Mouse (Mus musculus) adrenal gland, postnatal 14 days (tissue): ENCODE data around the gene Mkks. TPM values are rescaled to one million over a fixed set of nuclear protein-coding genes. Genes with fewer than 3 reads are reported as not detected.
"Not testable (repeated sequence)": the region's sequence is repeated elsewhere in the genome, so short reads cannot be mapped to it uniquely, and the experiment has no call there.

Source experiments
- DNase-seq: peaks from one replicate; pipeline ENCODE4 v3.0.0; 2021; ENCODE audit warnings: mixed read lengths
- long read RNA-seq, 2 experiments: library from polyadenylated mRNA; stranded (forward); transcript quantifications; one replicate each; pipeline ENCODE4 v2.0.0; 2021
- total RNA-seq: library from RNA; stranded (reverse); gene quantifications from 2 replicates; pipeline ENCODE4 v1.2.3, GENCODE M21; 2021

The Mkks gene
- total RNA-seq = 31.1 and 32.3 TPM in 2 replicates
- long read RNA-seq, experiment 1, transcript Mkks-202 (6 exons, 3,178 nt) = major isoform, 12 of 15 reads
- long read RNA-seq, experiment 1, partial matches to known transcripts = 1 of 15 reads
- long read RNA-seq, experiment 1, other reads (novel, unspliced or antisense) = 2 of 15 reads
- long read RNA-seq, experiment 2, transcript Mkks-202 (6 exons, 3,178 nt) = major isoform, 10 of 16 reads
- long read RNA-seq, experiment 2, partial matches to known transcripts = 3 of 16 reads
- long read RNA-seq, experiment 2, other reads (novel, unspliced or antisense) = 3 of 16 reads

- DNase-seq = peak; percentile 99
These were observed at the start of gene Mkks, which contains the start of the genes Slx4ip and AL731706.1 for GRCm38 (mm10) chr2:136891068-136891950. Mkks (minus strand) TSS chr2:136891389. Slx4ip (plus strand) TSS chr2:136891218. AL731706.1 (minus strand) TSS chr2:136891389.

DNA sequence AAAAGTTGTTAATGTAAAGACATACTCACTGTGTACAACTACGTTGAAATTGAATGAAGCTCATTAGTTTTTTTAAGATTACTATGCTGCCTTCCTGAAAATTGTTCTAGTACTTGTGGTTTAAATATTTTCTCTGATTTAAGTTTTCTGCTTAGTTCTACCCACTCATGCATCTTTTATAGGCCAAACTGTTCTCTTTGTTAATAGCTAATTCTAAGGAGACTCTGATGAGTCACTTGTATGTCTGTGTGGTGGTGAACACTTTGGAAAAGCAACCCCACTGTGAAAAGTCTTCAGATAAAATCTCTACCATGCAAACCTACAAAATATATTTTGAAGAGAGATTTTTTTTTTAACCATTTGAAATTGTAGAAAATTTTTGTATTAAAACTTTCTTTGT lies 47.1 kb upstream of the Mkks start:
- DNase-seq = no peak

- no peak for DNase-seq
These were observed 45.5 kb upstream of the Mkks start for GRCm38 (mm10) chr2:136936391-136937288.

DNA sequence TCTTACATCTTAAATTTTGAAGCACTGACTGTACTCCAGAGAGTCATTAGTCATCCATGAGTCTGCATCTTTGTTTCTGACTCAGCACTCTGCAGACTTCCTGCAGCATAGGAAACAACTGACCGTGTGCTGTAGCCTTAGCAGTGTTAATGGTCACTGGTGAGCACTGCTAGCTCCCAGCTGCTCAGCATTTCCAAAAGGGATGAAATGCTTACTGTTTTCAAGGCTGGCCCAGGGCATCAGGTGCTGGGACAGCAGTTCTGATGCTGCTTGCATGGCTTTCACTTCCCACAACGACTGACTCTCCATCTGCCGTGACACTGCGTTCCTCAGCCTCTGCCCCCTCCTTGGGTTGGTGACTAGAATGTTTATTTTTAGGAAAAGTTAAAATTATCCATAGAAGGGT lies 29.8 kb upstream of the Mkks start:
- peak; percentile 27 for DNase-seq

GRCm38 (mm10) chr2:136920257-136920993 lies 29.2 kb upstream of the Mkks start:
- DNase-seq = peak; percentile 10

DNA sequence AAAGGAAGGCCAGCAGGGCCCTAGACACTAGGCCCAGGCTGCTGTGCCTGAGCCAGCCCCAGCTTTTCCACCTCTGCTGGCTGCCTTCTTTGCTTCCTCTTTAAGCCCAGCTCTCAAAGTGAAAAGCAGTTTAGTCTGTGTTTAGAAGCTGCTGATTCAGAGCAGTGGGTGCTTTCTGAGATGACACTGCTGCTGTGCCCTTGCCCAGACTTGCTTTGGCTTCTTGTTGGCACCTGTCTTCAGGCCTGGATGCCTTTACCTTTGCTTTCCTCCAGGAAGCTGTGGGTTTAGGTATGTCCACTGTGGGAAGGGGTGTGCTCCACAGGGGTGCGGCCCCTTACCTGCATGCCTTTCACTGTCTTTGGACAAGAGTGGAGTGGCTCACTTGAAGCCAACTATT lies 28.2 kb upstream of the Mkks start:
- no peak for DNase-seq

DNA sequence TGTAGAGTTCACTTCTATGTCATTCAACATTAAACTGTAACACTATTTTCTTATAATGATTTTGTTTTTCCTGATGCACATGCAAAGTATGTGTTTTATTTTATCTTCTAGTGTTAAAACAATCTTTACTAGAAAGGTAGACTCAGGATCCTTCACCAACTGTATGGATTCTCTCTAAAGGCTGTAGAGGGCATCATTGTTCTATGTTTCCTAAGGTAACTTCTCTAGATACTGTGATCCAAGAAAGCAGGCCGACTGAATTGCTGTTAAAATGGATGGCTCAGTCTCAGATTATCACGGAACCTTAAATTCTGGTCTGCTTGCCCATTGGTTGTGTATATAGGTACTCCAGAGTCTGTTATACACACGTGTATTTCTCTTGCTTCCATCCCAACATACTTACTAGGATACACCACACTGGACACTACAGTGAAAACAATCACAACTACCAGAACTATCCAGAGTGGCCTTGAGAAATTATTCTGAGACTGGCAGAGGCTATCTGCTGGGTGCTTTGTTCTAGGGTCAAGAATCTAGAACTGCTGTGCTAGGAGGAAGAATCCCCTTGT lies 23.2 kb upstream of the Mkks start:
- DNase-seq = no peak

- DNase-seq = no peak
These were observed 21.8 kb upstream of the Mkks start for GRCm38 (mm10) chr2:136913021-136913420.

- DNase-seq = no peak
These were observed 20.8 kb upstream of the Mkks start for GRCm38 (mm10) chr2:136911958-136912411.

DNA sequence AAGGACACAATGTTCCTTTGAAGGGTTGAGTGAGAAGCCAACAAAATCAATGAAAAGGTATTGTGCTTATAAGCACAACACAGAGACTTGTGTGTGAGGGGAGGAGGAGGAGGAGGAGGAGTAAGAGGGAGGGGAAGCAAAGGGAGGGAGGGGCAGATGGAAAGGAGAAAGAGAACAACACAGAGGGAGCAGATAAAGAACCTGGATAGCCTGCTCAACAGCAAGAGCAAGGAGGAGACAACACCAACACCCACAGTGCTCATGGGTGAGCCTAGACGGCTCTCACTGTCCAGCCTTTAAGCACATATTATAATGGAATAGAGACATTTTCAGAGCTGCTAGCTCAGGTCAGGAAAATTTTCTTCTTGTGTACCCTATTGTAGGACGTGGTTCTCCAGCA lies 18.1 kb upstream of the Mkks start:
- no peak for DNase-seq

DNA sequence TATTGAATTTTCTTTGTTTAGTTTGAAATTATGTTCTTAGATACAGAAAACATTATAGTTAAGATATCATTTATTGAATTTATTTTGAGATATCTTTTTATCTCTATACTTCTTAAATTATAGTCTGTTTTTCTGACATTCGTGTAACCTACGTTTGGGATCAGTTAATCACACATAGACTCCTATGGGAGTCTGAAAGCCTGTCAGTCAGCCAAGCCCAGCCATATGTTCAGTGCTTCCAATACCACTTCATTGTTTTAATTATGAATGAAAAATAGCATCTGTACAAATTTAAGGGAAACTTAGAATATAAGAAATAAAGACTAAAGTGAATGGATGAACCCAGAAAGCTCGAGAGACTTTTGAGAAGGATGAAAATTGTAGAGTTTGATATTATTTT lies 17.4 kb upstream of the Mkks start:
- DNase-seq = no peak

DNA sequence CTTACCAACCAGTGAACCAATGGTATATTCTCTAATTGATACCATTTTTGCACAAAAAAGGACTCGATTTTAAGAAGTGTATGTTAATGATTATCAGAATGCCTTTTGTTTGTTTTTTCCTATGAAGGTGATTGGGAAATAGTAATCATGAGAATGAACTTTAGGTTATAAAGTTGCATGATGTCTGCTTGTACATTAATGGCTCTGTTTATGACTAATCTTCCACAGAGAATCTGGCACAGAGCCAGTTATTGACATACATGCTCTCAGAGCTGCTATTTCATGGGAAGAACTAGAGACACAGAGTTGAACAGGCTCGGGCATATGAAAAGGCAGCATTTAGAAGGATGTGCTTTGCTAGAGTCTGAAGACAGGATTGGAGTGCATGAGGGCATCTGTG lies 4.9 kb upstream of the Mkks start:
- DNase-seq = no peak

DNA sequence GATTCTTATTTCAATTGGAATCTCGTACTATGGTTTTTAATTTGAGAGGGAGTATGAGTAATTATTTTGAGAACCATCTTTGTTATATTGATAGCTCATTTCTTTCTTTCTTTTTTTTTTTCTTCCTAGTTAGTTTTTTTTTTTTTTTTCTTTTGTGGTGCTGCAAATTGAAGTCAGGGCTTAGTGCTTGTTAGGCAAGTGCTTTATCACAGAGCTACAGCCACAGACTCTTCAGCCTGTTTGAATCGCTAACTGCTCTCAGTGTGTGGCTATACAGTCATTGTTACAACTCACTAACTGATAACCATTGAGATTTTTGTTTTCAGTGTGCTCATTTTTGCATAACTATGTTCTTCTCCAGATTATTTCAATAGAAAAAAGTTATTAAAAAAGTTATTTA lies 3.3 kb upstream of the Mkks start:
- DNase-seq = no peak

- DNase-seq = peak; percentile 95
These were observed 772 bp upstream of the Mkks start for GRCm38 (mm10) chr2:136891951-136892371.

GRCm38 (mm10) chr2:136890716-136891067 lies 497 bp downstream of the Mkks start:
- DNase-seq = not testable (repeated sequence)

- DNase-seq = peak; percentile 52
These were observed 4.3 kb downstream of the Mkks start for GRCm38 (mm10) chr2:136886846-136887245.

DNA sequence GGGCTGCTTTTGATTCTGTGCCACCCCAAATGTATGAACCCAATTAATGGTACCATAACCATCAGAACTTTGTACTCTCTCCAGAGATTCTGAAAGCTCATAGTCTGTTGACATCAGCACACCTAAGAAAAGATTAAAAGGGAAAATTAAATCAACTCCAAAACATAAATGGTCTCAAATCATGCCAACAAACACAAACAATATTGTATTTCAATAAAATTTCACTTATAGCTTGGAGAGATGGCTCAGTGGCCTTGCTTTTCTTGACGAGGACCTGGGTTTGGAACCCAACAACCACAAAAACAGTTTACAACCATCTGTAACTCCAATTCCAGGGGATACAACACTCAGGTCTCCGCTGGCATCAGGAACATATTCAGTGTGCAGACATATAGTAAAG lies 5.6 kb downstream of the Mkks start, which contains the start of gene AL731706.2:
TSS of gene AL731706.2 (minus strand) at position 101 of the 400 bp plus-strand sequence.
- DNase-seq = no peak

- no peak for DNase-seq
These were observed 36.4 kb downstream of the Mkks start for GRCm38 (mm10) chr2:136854543-136855388.

DNA sequence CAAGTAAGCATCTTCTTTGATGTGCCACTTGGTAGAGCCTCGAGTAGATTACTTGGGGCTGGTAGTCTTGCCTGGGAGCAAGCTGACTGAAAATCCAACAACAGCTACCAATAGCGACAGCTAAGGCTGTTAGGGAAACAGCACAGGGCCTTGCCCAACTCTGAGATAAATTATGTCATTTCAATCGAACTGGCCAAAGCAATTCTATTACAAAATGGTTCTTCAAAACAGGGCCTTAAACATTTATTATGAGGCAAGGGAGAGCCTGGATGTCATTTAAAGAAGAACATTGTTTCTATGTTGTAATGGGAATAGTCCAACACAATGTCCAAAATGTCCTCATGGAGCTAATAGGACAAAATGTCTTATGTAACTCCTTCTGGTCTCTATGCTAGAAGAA lies 40.8 kb downstream of the Mkks start:
- no peak for DNase-seq

DNA sequence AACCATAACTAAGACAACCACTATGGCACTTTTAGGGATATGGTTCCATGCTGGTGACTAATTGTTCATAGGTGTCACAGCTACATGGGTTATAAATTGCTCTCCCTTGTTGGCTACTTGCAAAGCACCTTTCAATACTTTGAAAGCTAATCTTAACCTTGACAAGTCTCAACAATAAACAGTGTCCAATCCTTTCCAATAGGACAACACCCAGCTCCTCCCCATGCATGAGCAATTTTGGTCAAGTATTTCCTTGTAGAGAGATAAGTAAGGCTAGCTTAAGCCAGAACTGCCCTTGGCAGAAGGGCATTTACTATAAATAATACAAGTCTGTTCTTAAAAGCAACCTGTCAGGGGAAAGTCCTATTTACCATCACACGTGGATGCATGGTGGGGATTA lies 53.2 kb downstream of the Mkks start:
- DNase-seq = no peak
